Mouse (Mus musculus) CH12.LX (cell line): ENCODE results near the gene Slc22a14. TPM values are rescaled to one million over a fixed set of nuclear protein-coding genes. Genes with fewer than 3 reads are reported as not detected.

Experiments used
- DNase-seq: peaks from one replicate; pipeline ENCODE4 v3.0.0-alpha.2; 2013; ENCODE audit errors: extremely low read depth
- H3K27ac ChIP-seq: 2 replicates; pipeline ENCODE4 v1.5.1; 2012; ENCODE audit warnings: low read depth, mild to moderate bottlenecking, control low read depth, moderate library complexity; ENCODE audit not compliant: insufficient read depth
- H3K27me3 ChIP-seq: replicated peaks from 2 replicates; pipeline ENCODE3; 2012; ENCODE audit warnings: inconsistent platforms
- H3K36me3 ChIP-seq, 2 experiments: replicated peaks in 1 of 2; 2 replicates each; pipeline versions ENCODE3 to v1.6.1; 2012; ENCODE audit warnings: inconsistent platforms in 1 of 2, low read length in 1 of 2, mild to moderate bottlenecking in 1 of 2, mixed read lengths in 1 of 2, moderate library complexity in 1 of 2; ENCODE audit not compliant: control insufficient read depth in 1 of 2, insufficient read depth in 1 of 2
- H3K4me1 ChIP-seq, 2 experiments: 2 replicates each; pipeline ENCODE4 v1.6.1; 2012; ENCODE audit warnings: inconsistent platforms in 1 of 2, moderate library complexity in 1 of 2; ENCODE audit not compliant: insufficient read depth in 2 of 2, control insufficient read depth in 1 of 2
- H3K4me2 ChIP-seq: 2 replicates; pipeline ENCODE4 v1.6.1; 2012; ENCODE audit warnings: low read depth, mild to moderate bottlenecking, control low read depth; ENCODE audit not compliant: poor library complexity, insufficient read depth, severe bottlenecking
- H3K4me3 ChIP-seq, 3 experiments: fragments of 150-350 bp in 1 of 3; sonication (generic) in 1 of 3; replicated peaks in 1 of 3; 2 replicates each; pipeline versions ENCODE3 to v1.5.1; 2011 to 2012; ENCODE audit warnings: low read depth in 2 of 3, low read length in 2 of 3, mild to moderate bottlenecking in 2 of 3, moderate library complexity in 2 of 3, control low read depth in 1 of 3, improper control_type of control experiment in 1 of 3, inconsistent platforms in 1 of 3, mixed read lengths in 1 of 3; ENCODE audit not compliant: poor library complexity in 1 of 3
- H3K79me2 ChIP-seq: replicated peaks from 2 replicates; pipeline ENCODE4 v1.6.1; 2012; ENCODE audit warnings: mild to moderate bottlenecking, moderate library complexity; ENCODE audit not compliant: control insufficient read depth, poor library complexity, insufficient read depth, severe bottlenecking; ENCODE audit errors: extremely low read depth
- H3K9ac ChIP-seq: 2 replicates; pipeline ENCODE4 v1.6.1; 2012; ENCODE audit warnings: low read depth, mild to moderate bottlenecking, control low read depth, moderate library complexity; ENCODE audit not compliant: insufficient read depth
- H3K9me3 ChIP-seq: replicated peaks from 2 replicates; pipeline ENCODE3; 2012; ENCODE audit warnings: low read length, inconsistent platforms, mixed read lengths
- BHLHE40 ChIP-seq: IDR thresholded peaks from 2 replicates; pipeline ENCODE4 v1.6.1; 2011; ENCODE audit warnings: mild to moderate bottlenecking, low read depth, low read length, improper control_type of control experiment
- CHD2 ChIP-seq: IDR thresholded peaks from 2 replicates; pipeline ENCODE4 v1.6.1; 2011; ENCODE audit warnings: low read length, improper control_type of control experiment
- CTCF ChIP-seq, 2 experiments: IDR thresholded peaks in 1 of 2; conservative IDR thresholded peaks in 1 of 2; 2 replicates each; pipeline ENCODE4 v1.5.1; 2011 to 2012; ENCODE audit warnings: low read depth in 2 of 2, low read length in 2 of 2, improper control_type of control experiment in 1 of 2, inconsistent platforms in 1 of 2, mild to moderate bottlenecking in 1 of 2, moderate library complexity in 1 of 2
- ELF1 ChIP-seq: IDR thresholded peaks from 2 replicates; pipeline ENCODE4 v1.6.1; 2014; ENCODE audit warnings: low read depth, mild to moderate bottlenecking, inconsistent platforms, low read length, improper control_type of control experiment
- ETS1 ChIP-seq: conservative IDR thresholded peaks from 2 replicates; pipeline ENCODE4 v1.6.1; 2012; ENCODE audit warnings: low read depth, mild to moderate bottlenecking, inconsistent platforms, low read length, improper control_type of control experiment, moderate library complexity
- GABPA ChIP-seq: IDR thresholded peaks from 2 replicates; pipeline ENCODE4 v1.6.1; 2012; ENCODE audit warnings: low read depth, low read length, improper control_type of control experiment, inconsistent platforms; ENCODE audit not compliant: insufficient replicate concordance
- HCFC1 ChIP-seq: IDR thresholded peaks from 2 replicates; pipeline ENCODE4 v1.6.1; 2012; ENCODE audit warnings: low read depth, mild to moderate bottlenecking, inconsistent platforms, low read length, improper control_type of control experiment
- JUN ChIP-seq: IDR thresholded peaks from 2 replicates; pipeline ENCODE4 v1.6.1; 2011; ENCODE audit warnings: low read depth, mild to moderate bottlenecking, low read length, improper control_type of control experiment, moderate library complexity; ENCODE audit not compliant: insufficient read depth
- JUND ChIP-seq: conservative IDR thresholded peaks from 2 replicates; pipeline ENCODE4 v1.6.1; 2011; ENCODE audit warnings: low read depth, low read length, improper control_type of control experiment
- KAT2A ChIP-seq: IDR thresholded peaks from 2 replicates; pipeline ENCODE4 v1.6.1; 2012; ENCODE audit warnings: low read length, improper control_type of control experiment, inconsistent platforms; ENCODE audit not compliant: insufficient replicate concordance
- MAFK ChIP-seq: IDR thresholded peaks from 2 replicates; pipeline ENCODE4 v1.6.1; 2011; ENCODE audit warnings: low read length, improper control_type of control experiment; ENCODE audit not compliant: insufficient replicate concordance
- MAX ChIP-seq: IDR thresholded peaks from 2 replicates; pipeline ENCODE4 v1.6.1; 2011; ENCODE audit warnings: low read length, improper control_type of control experiment
- MEF2A ChIP-seq: IDR thresholded peaks from 2 replicates; pipeline ENCODE4 v1.6.1; 2014; ENCODE audit warnings: low read depth, mild to moderate bottlenecking, inconsistent platforms, low read length, improper control_type of control experiment, borderline replicate concordance
- MXI1 ChIP-seq: IDR thresholded peaks from 2 replicates; pipeline ENCODE4 v1.6.1; 2011; ENCODE audit warnings: mild to moderate bottlenecking, low read depth, low read length, improper control_type of control experiment
- MYC ChIP-seq: IDR thresholded peaks from 2 replicates; pipeline ENCODE4 v1.6.1; 2011; ENCODE audit warnings: low read depth, mild to moderate bottlenecking, improper control_type of control experiment, low read length
- NRF1 ChIP-seq: IDR thresholded peaks from 2 replicates; pipeline ENCODE4 v1.6.1; 2014; ENCODE audit warnings: low read depth, mild to moderate bottlenecking, inconsistent platforms, low read length, improper control_type of control experiment, moderate library complexity
- POLR2A ChIP-seq: IDR thresholded peaks from 2 replicates; pipeline ENCODE4 v1.6.1; 2011; ENCODE audit warnings: low read depth, mild to moderate bottlenecking, improper control_type of control experiment, low read length
- RCOR1 ChIP-seq: conservative IDR thresholded peaks from 2 replicates; pipeline ENCODE4 v1.6.1; 2012; ENCODE audit warnings: low read depth, mild to moderate bottlenecking, inconsistent platforms, low read length, improper control_type of control experiment
- SIN3A ChIP-seq: IDR thresholded peaks from 2 replicates; pipeline ENCODE4 v1.6.1; 2012; ENCODE audit warnings: low read length, improper control_type of control experiment, inconsistent platforms
- SMC3 ChIP-seq: IDR thresholded peaks from 2 replicates; pipeline ENCODE4 v1.6.1; 2011; ENCODE audit warnings: low read depth, low read length, improper control_type of control experiment
- TCF12 ChIP-seq: IDR thresholded peaks from 2 replicates; pipeline ENCODE4 v1.6.1; 2014; ENCODE audit warnings: low read depth, mild to moderate bottlenecking, inconsistent platforms, low read length, improper control_type of control experiment
- UBTF ChIP-seq: IDR thresholded peaks from 2 replicates; pipeline ENCODE4 v1.6.1; 2012; ENCODE audit warnings: low read depth, mild to moderate bottlenecking, inconsistent platforms, low read length, improper control_type of control experiment, moderate library complexity
- USF1 ChIP-seq: IDR thresholded peaks from 2 replicates; pipeline ENCODE4 v1.6.1; 2014; ENCODE audit warnings: low read depth, mild to moderate bottlenecking, inconsistent platforms, low read length, improper control_type of control experiment
- USF2 ChIP-seq: conservative IDR thresholded peaks from 2 replicates; pipeline ENCODE4 v1.6.1; 2011; ENCODE audit warnings: low read depth, low read length, improper control_type of control experiment
- ZC3H11A ChIP-seq: IDR thresholded peaks from 2 replicates; pipeline ENCODE4 v1.6.1; 2012; ENCODE audit warnings: low read depth, mild to moderate bottlenecking, inconsistent platforms, low read length, improper control_type of control experiment
- ZKSCAN1 ChIP-seq: IDR thresholded peaks from 2 replicates; pipeline ENCODE4 v1.6.1; 2012; ENCODE audit warnings: low read depth, inconsistent platforms, low read length, improper control_type of control experiment, borderline replicate concordance
- ZMIZ1 ChIP-seq: IDR thresholded peaks from 2 replicates; pipeline ENCODE4 v1.6.1; 2012; ENCODE audit warnings: low read depth, mild to moderate bottlenecking, inconsistent platforms, low read length, improper control_type of control experiment
- ZNF384 ChIP-seq: IDR thresholded peaks from 2 replicates; pipeline ENCODE4 v1.6.1; 2012; ENCODE audit warnings: low read depth, low read length, improper control_type of control experiment, inconsistent platforms
- dilution Hi-C: fragments of 300-500 bp; cut with MboI; formaldehyde crosslinking; loops from 2 replicates; pipeline ENCODE4 v1.14.3; 2020; ENCODE audit warnings: low sequenced_read_pairs; ENCODE audit not compliant: extremely low pct_unique_long_range_greater_than_20kb, extremely low pct_ligation_motif_present
- in situ Hi-C: fragments of 300-500 bp; cut with MboI; formaldehyde crosslinking; loops from 3 replicates; pipeline ENCODE4 v1.14.3; 2019; ENCODE audit warnings: low sequenced_read_pairs, low pct_ligation_motif_present, low pct_unique_long_range_greater_than_20kb, mixed read lengths
- polyA plus RNA-seq: library from polyadenylated mRNA; unstranded; fragments of >175 nt; gene quantifications from 2 replicates; pipeline ENCODE4 v1.2.1, GENCODE M21; 2012; ENCODE audit warnings: low read depth; ENCODE audit not compliant: insufficient read length
- total RNA-seq, 2 experiments: library from RNA; depleted of rRNA; stranded (reverse); fragments of 300-350 nt in 1 of 2; fragments of >200 nt in 1 of 2; gene quantifications; 2 replicates each; pipeline ENCODE4 v1.2.3; 2012 to 2014

Slc22a14 gene
- total and polyA plus RNA-seq, 3 experiments: not detected

- Histone ChIP-seq H3K27me3 (no peaks in the 10 kb centered on the region), H3K79me2 (peaks cover 5% of the 10 kb centered on the region), H3K4me2 (no peak overlapping the region), H3K9ac (no peak overlapping the region), H3K4me1 (no peaks in the 10 kb centered on the region), H3K27ac (no peak overlapping the region), H3K36me3 (peaks cover 8 to 36% of the 10 kb centered on the region in 2 experiments), H3K9me3 (no peaks in the 10 kb centered on the region), H3K4me3 (no peak overlapping the region)
- in situ Hi-C loops: no loop called here
- dilution Hi-C loops: no loop called here
- DNase-seq: no peak
- no peak for TF ChIP-seq SIN3A
- TF ChIP-seq CTCF (conservative IDR thresholded peaks at IDR 0.05 in 1 of 2, IDR thresholded peaks at IDR 0.05 in 1 of 2; ENCODE audit: low read depth in 2 of 2, low read length in 2 of 2): no peak
- TF ChIP-seq ZC3H11A: no peak
- TF ChIP-seq ZNF384: no peak
- no peak for TF ChIP-seq JUND
- TF ChIP-seq USF2: no peak
- no peak for TF ChIP-seq MYC
- TF ChIP-seq USF1: no peak
- TF ChIP-seq RCOR1: no peak
- no peak for TF ChIP-seq MEF2A
- no peak for TF ChIP-seq MXI1
- TF ChIP-seq POLR2A: no peak
- no peak for TF ChIP-seq MAFK
- no peak for TF ChIP-seq MAX
- no peak for TF ChIP-seq HCFC1
- no peak for TF ChIP-seq CHD2
- TF ChIP-seq TCF12: no peak
These were observed 59.5 kb downstream of the Slc22a14 start for GRCm38 (mm10) chr9:119305863-119306262.

DNA sequence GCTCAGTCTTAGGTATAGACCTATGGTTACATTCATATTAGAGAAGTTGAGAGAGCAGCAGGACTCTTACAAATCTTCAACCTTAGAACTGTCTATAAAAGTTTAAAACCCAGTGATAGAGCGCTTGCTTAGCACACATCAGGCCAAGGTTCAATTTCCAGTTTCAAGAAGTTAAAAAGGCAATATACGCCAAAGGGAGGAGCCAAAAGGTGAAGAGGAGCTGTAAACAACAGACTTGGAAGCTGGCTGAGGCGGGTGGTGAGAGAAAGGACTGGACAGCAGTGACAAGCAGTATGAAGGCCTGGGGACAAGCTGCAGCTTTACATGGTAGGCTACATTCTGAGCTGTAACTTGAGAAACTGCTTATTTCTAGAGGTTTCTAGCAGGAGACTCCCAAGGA lies 66.8 kb downstream of the Slc22a14 start:
- Histone ChIP-seq H3K4me2 (no peak overlapping the region), H3K27ac (no peak overlapping the region), H3K36me3 (peaks cover 5 to 47% of the 10 kb centered on the region in 2 experiments), H3K4me3 (no peak overlapping the region), H3K4me1 (no peaks in the 10 kb centered on the region), H3K79me2 (no peaks in the 10 kb centered on the region; the same call in 1 of the 2 replicates), H3K9me3 (no peaks in the 10 kb centered on the region), H3K27me3 (no peaks in the 10 kb centered on the region), H3K9ac (no peak overlapping the region)
- no peak for DNase-seq
- in situ Hi-C loops: no loop called here
- TF ChIP-seq HCFC1 (no peak), MAFK (no peak), GABPA (no peak), UBTF (no peak), ETS1 (no peak), NRF1 (no peak), CTCF (conservative IDR thresholded peaks at IDR 0.05 in 1 of 2, IDR thresholded peaks at IDR 0.05 in 1 of 2; ENCODE audit: low read depth in 2 of 2, low read length in 2 of 2) (no peak), KAT2A (no peak), ELF1 (no peak), BHLHE40 (no peak), ZKSCAN1 (no peak), SMC3 (no peak), ZNF384 (no peak), ZMIZ1 (no peak), MXI1 (no peak), MEF2A (no peak), JUN (no peak)
- dilution Hi-C loops: no loop called here
